Mouse (Mus musculus) limb, embryonic 14.5 days (tissue): ENCODE measurements around the gene Pappa2. TPM values are rescaled to one million over a fixed set of nuclear protein-coding genes. Genes with fewer than 3 reads are reported as not detected.
A peak's percentile ranks its signal among the peaks of the same experiment; 100 is the strongest.

Experiments used
- ATAC-seq: fragments of 200-750 bp; cut with Nextera tagmentation; 2 replicates; pipeline ENCODE4 v1.8.0; 2017; ENCODE audit warnings: low read depth, moderate number of reproducible peaks, moderate TSS enrichment; ENCODE audit not compliant: low FRiP score
- DNase-seq: peaks from one replicate; pipeline ENCODE4 v3.0.0-alpha.2; 2015; ENCODE audit warnings: low spot score
- H3K27ac ChIP-seq: fragments of 300-500 bp; sonication (generic); replicated peaks from 2 replicates; pipeline ENCODE4 v1.5.1; 2014; ENCODE audit warnings: low read depth, mild to moderate bottlenecking, low read length, moderate library complexity, mixed read lengths
- H3K27me3 ChIP-seq: fragments of 300-500 bp; sonication (generic); 2 replicates; pipeline ENCODE4 v1.6.1; 2014; ENCODE audit warnings: low read length, mixed read lengths; ENCODE audit not compliant: control insufficient read depth, insufficient read depth
- H3K36me3 ChIP-seq: fragments of 300-500 bp; sonication (generic); 2 replicates; pipeline ENCODE4 v1.6.1; 2014; ENCODE audit warnings: mild to moderate bottlenecking, low read length, moderate library complexity, mixed read lengths; ENCODE audit not compliant: control insufficient read depth, insufficient read depth
- H3K4me1 ChIP-seq: fragments of 300-500 bp; sonication (generic); 2 replicates; pipeline ENCODE4 v1.6.1; 2014; ENCODE audit warnings: antibody characterized with exemption, low read length, mixed read lengths; ENCODE audit not compliant: control insufficient read depth, insufficient read depth
- H3K4me2 ChIP-seq: fragments of 300-500 bp; sonication (generic); replicated peaks from 2 replicates; pipeline ENCODE4 v1.6.1; 2014; ENCODE audit warnings: low read depth, mild to moderate bottlenecking, low read length, moderate library complexity; ENCODE audit not compliant: severe bottlenecking
- H3K4me3 ChIP-seq: fragments of 300-500 bp; sonication (generic); replicated peaks from 2 replicates; pipeline ENCODE4 v1.5.1; 2014; ENCODE audit warnings: low read length
- H3K9ac ChIP-seq: fragments of 300-500 bp; sonication (generic); 2 replicates; pipeline ENCODE4 v1.6.1; 2014; ENCODE audit warnings: mild to moderate bottlenecking, low read depth, low read length, moderate library complexity; ENCODE audit not compliant: severe bottlenecking
- H3K9me3 ChIP-seq: fragments of 300-500 bp; sonication (generic); 2 replicates; pipeline ENCODE4 v1.6.1; 2016; ENCODE audit warnings: low read length; ENCODE audit not compliant: control insufficient read depth
- POLR2A ChIP-seq: fragments of 200-500 bp; IDR thresholded peaks from 2 replicates; pipeline ENCODE4 v1.8.0; 2012; ENCODE audit warnings: inconsistent platforms, mild to moderate bottlenecking, moderate library complexity, borderline replicate concordance; ENCODE audit not compliant: insufficient read depth, insufficient read length; ENCODE audit errors: extremely low read depth
- whole genome bisulfite sequencing: fragments of 180-500 bp; shearing (Covaris S2); extraction: QIAGEN DNeasy Blood & Tissue Kit; methylation state at CpG from one replicate; pipeline ENCODE4 v1.1.7; 2014; 5-methylcytosine and 5-hydroxymethylcytosine counted together
- polyA plus RNA-seq, 2 experiments: library from polyadenylated mRNA; depleted of rRNA in 1 of 2; stranded (reverse) in 1 of 2; unstranded in 1 of 2; fragments of >200 nt; fragmentation: Nextera tagmentation in 1 of 2; extraction: Ambion mirVana in 1 of 2; gene quantifications; 2 replicates each; pipeline versions ENCODE4 v1.2.1 to v1.2.3; 2012 to 2014

Gene Pappa2
- polyA plus RNA-seq, 2 experiments, result 3.8 to 5.2 TPM

DNA sequence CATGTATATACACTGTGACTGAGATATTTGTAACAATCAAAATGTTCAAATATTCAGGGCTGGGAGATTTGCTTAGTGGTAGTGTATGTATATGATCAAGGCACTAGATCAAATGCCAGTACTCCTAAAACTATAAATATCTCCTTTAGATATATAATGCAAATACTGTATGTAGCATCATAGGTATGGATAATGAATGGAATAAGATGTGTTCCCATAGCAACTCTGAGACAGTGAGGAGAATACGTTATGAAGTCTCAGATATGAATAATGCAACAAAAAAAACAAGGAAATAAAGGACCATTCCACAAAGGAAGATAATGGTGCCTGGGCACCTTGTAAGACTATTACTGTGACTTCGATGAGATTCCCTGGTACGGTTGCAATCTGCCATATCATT lies 45.8 kb downstream of the Pappa2 start:
- Histone ChIP-seq H3K27me3 (no peaks in the 10 kb centered on the region), H3K27ac (no peak overlapping the region), H3K36me3 (no peaks in the 10 kb centered on the region), H3K9me3 (no peaks in the 10 kb centered on the region), H3K4me2 (no peak overlapping the region), H3K9ac (no peak overlapping the region), H3K4me1 (peaks cover 10% of the 10 kb centered on the region; the same call in 1 of the 2 replicates), H3K4me3 (no peak overlapping the region)
- TF ChIP-seq POLR2A, result no peak
- WGBS, result 96% methylated on average over 3 of the region's 3 CpGs
- ATAC-seq, result no peak
- no peak for DNase-seq

DNA sequence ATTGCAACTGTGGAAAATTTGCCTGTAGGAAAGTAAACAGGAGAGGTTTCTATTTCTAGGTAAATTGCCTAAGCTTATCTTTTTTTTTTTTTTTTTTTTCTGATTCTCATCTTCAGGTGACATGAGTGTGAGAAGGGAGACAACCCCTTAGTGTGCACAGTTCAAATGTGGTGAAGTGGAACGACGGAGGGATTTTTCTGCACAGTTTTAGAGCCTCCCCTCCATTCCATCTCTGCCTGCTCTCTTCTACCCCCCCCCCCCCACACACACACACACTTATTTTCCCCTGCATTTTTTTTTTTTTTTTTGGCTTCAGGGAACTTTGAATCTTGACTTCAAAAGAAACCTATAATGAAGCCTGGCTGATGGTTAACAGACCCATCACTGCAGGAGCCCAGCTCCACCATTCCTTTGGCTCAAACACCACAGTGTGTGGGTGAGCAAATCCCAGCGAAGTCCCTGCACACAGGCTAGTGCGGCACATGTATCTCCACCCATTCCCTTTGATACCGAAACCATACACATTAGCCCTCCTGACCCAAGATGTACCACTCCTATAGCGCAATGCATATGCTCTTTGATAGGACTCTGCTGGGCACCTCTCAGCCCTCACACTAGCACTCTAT lies 49.0 kb downstream of the Pappa2 start:
- Histone ChIP-seq H3K27me3 (no peaks in the 10 kb centered on the region), H3K27ac (no peak overlapping the region), H3K4me3 (no peak overlapping the region), H3K36me3 (no peaks in the 10 kb centered on the region), H3K4me2 (no peak overlapping the region), H3K9me3 (no peaks in the 10 kb centered on the region), H3K9ac (no peak overlapping the region), H3K4me1 (peaks cover 10% of the 10 kb centered on the region; the same call in 1 of the 2 replicates)
- DNase-seq (no peak), ATAC-seq (0 out of 2 replicates have a peak, but pooled peaks have one; percentile 30)
- WGBS, result 33% methylated on average over 6 of the region's 6 CpGs
- no peak for TF ChIP-seq POLR2A

DNA sequence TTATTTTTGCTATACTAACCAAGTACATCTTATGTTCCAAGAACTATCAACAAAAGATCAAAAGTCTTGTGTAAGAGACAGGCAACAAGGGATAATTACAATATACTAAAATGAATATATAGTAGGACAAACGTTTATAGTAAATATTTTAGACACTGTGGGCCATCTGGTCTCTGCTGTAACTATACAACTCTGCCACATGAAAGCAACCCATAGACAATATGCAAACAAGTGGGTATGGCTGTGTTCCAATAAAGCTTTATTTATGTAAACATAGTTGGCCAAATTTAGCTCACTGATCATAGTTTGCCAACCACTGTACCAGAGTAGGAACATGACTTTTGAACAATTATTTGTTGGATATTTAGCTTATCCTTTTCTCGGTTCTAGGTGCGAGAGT lies 50.9 kb downstream of the Pappa2 start:
- ATAC-seq, result no peak
- Histone ChIP-seq H3K4me3 (no peak overlapping the region), H3K9ac (no peak overlapping the region), H3K4me1 (peaks cover 10% of the 10 kb centered on the region; the same call in 1 of the 2 replicates), H3K27me3 (no peaks in the 10 kb centered on the region), H3K9me3 (no peaks in the 10 kb centered on the region), H3K27ac (no peak overlapping the region), H3K36me3 (no peaks in the 10 kb centered on the region), H3K4me2 (no peak overlapping the region)
- 73% methylated on average over 3 of the region's 3 CpGs for WGBS
- TF ChIP-seq POLR2A, result no peak
- DNase-seq, result no peak

DNA sequence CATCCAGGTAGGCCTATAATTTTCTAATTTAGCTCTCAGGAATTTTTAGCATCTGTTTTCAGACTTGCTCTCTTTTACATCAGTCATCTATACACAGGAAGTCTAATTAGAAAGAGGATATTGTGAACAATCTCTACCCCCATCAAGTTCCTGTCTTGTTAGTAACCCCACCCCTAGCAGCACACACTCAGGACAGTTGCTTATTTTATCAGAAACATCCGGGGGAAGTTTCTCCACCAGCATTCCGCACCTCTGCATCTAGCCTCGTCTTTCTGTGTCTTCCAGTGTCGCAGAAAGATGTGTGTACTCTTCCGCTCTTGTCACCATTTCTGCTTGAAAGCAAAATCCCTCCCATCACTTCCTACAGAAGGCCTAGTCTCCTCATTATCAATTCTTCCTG lies 59.8 kb downstream of the Pappa2 start:
- Histone ChIP-seq H3K9me3 (no peaks in the 10 kb centered on the region), H3K4me1 (no peaks in the 10 kb centered on the region), H3K27me3 (no peaks in the 10 kb centered on the region), H3K9ac (no peak overlapping the region), H3K36me3 (no peaks in the 10 kb centered on the region), H3K4me3 (no peak overlapping the region), H3K4me2 (no peak overlapping the region), H3K27ac (no peak overlapping the region)
- 76% methylated on average over 5 of the region's 5 CpGs for WGBS
- no peak for TF ChIP-seq POLR2A
- no peak for ATAC-seq
- no peak for DNase-seq

DNA sequence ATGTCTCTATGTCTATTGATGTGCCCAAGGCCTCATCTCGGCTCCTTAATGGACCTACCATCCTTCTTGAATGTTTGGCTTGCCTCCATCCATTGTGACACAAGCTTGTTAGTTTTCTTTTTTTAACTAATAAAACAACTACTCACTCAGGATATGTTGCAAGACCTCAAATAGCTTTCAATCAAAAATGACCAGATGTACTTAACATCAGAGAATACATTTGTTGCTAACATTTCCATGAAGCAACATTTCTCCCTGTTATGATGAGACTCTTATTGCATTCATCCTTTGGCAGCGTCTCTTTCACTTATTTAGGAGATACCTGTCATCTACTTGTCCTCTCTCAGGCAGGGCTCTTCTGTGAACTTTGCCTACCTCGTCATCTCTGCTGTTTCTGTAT lies 61.4 kb downstream of the Pappa2 start:
- ATAC-seq (no peak), DNase-seq (no peak)
- no peak overlapping the region for H3K9ac ChIP-seq
- H3K4me1 ChIP-seq, result no peaks in the 10 kb centered on the region
- H3K4me3 ChIP-seq, result no peak overlapping the region
- H3K27me3 ChIP-seq, result no peaks in the 10 kb centered on the region
- 81% methylated on average over 3 of the region's 3 CpGs for WGBS
- no peaks in the 10 kb centered on the region for H3K36me3 ChIP-seq
- H3K9me3 ChIP-seq, result no peaks in the 10 kb centered on the region
- H3K27ac ChIP-seq, result no peak overlapping the region
- no peak for TF ChIP-seq POLR2A
- no peak overlapping the region for H3K4me2 ChIP-seq
